Mouse (Mus musculus) kidney, adult 2 months (tissue): Measurements from ENCODE around the gene Ifitm6.

Source experiments
- CTCF ChIP-seq: fragments of 200-500 bp; conservative IDR thresholded peaks from 2 replicates; pipeline ENCODE4 v1.5.1; 2011; ENCODE audit warnings: low read depth, mild to moderate bottlenecking, control low read depth, low read length, moderate library complexity, mixed read lengths; ENCODE audit not compliant: insufficient read depth, insufficient read length
- POLR2A ChIP-seq: fragments of 200-500 bp; IDR thresholded peaks from one replicate; pipeline ENCODE4 v1.6.1; 2011; ENCODE audit warnings: low read depth, low read length, control low read depth

GRCm38 (mm10) chr7:141006446-141006845, 11.3 kb downstream of the Ifitm6 start:
- TF ChIP-seq CTCF, result no peak
- TF ChIP-seq POLR2A, result no peak
